Mouse (Mus musculus) MEL (cell line): ENCODE results near the gene Tmem177.

Experiments
- CTCF ChIP-seq, 3 experiments: IDR thresholded peaks in 2 of 3; conservative IDR thresholded peaks in 1 of 3; 2 replicates each; pipeline ENCODE4 v1.5.1; 2011 to 2012; ENCODE audit warnings: low read length in 3 of 3, low read depth in 2 of 3, mild to moderate bottlenecking in 2 of 3, improper control_type of control experiment in 1 of 3, inconsistent platforms in 1 of 3, mixed read lengths in 1 of 3, moderate library complexity in 1 of 3; ENCODE audit not compliant: control insufficient read depth in 1 of 3, insufficient read depth in 1 of 3, poor library complexity in 1 of 3, severe bottlenecking in 1 of 3
- E2F4 ChIP-seq: IDR thresholded peaks from 2 replicates; pipeline ENCODE4 v1.6.1; 2011; ENCODE audit warnings: low read depth, low read length, improper control_type of control experiment, borderline replicate concordance
- EP300 ChIP-seq, 2 experiments: IDR thresholded peaks; 2 replicates each; pipeline ENCODE4 v1.6.1; 2011; ENCODE audit warnings: improper control_type of control experiment in 2 of 2, low read length in 2 of 2, low read depth in 1 of 2, mild to moderate bottlenecking in 1 of 2
- TCF12 ChIP-seq: IDR thresholded peaks from 2 replicates; pipeline ENCODE4 v1.6.1; 2014; ENCODE audit warnings: low read depth, mild to moderate bottlenecking, inconsistent platforms, low read length, improper control_type of control experiment, moderate library complexity

GRCm38 (mm10) chr1:119886320-119886719, 26.7 kb downstream of the Tmem177 start:
- TF ChIP-seq CTCF (IDR thresholded peaks at IDR 0.05 in 2 of 3, conservative IDR thresholded peaks at IDR 0.05 in 1 of 3; ENCODE audit: control insufficient read depth in 1 of 3, insufficient read depth in 1 of 3, low read depth in 2 of 3, low read length in 3 of 3, poor library complexity in 1 of 3, severe bottlenecking in 1 of 3) (no peak), E2F4 (no peak), TCF12 (no peak), EP300 (IDR thresholded peaks at IDR 0.05; ENCODE audit: low read depth in 1 of 2, low read length in 2 of 2) (no peak)
